Mouse (Mus musculus): ENCODE measurements around the gene Rnasel.
A peak's percentile ranks its signal among the peaks of the same experiment; 100 is the strongest.

Gene Rnasel

DNA sequence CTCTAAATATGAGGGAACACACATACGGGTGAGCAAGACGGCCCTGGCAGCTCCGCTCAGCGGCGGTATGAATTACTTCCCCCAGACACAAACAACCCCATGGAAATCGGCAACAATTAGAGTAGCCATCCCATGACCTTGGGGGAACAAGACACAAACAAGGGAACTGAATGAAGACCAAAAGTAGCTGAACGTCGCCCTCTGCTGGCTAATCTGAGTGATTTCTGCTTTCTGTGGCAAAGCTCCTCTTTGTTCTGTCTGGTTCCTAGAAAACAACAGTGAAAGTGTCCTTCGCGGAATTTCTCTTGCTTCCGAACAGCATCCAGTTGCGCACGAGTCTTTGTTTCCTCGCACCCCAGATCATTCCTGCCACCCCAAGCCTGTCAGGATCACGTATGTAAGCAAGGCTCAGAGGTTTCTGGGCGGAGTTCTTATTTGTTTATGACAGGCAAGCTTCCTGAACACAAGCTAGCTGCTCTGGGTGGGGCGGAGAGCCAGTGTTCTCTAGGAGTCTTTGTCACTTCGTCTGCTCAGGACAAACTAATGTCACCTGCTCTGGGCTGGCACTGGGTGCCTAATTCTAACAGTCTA lies at the start of gene Rnasel:
Gene Rnasel, plus strand, starts transcription at position 216 of the 591 bp plus-strand sequence.
- DNase-seq (ENCODE audit: low spot score): peak; percentile 56

DNA sequence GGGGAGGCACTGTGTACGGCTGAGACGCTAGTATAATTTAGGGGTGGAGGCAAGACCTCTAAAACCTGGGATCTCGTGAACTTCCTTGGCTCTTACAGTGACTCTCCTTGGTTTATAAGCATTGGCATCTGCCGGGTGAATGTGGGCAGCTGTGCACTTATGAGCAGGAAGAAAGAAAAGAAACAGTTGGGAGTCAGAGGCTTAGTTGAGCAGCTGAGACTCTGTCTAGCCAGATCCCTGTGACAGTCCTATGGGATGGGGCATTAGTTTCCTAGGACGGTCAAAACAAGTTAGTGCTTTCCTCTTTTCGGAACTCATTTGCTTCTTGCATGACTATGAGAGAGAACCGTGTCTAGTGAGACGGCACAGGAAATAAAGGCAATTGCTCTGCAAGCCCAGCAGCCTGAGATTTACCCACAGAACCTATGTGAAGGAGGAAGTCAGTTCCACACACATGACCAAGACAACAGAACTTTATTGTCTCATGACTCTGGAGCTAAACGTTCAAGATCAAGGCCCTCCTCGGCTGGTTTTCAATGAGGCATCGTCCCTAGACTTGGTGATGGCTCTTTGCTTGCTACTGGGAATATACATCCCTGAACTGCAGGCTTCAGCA lies 48.7 kb upstream of the Rnasel start:
- DNase-seq (ENCODE audit: low spot score): no peak

DNA sequence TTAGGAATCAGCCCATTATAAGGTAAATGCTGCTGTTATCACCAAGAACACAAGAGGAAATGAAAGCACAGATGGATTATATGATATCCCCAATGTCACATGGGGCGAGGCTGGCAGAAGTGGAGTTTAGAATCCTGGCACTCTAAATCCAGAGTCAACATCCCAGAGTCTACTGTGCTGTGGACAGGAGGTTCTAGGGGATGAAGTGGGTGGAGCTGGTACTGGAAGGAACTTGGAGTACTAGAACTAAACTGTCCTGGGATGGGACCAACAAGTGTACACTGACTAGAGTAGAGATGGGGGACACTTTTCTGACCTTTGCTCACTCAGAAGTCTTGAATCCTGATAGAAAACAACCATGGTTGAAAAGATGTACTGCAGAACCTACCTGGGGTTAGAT lies 47.8 kb upstream of the Rnasel start:
- DNase-seq (ENCODE audit: low spot score): no peak

DNA sequence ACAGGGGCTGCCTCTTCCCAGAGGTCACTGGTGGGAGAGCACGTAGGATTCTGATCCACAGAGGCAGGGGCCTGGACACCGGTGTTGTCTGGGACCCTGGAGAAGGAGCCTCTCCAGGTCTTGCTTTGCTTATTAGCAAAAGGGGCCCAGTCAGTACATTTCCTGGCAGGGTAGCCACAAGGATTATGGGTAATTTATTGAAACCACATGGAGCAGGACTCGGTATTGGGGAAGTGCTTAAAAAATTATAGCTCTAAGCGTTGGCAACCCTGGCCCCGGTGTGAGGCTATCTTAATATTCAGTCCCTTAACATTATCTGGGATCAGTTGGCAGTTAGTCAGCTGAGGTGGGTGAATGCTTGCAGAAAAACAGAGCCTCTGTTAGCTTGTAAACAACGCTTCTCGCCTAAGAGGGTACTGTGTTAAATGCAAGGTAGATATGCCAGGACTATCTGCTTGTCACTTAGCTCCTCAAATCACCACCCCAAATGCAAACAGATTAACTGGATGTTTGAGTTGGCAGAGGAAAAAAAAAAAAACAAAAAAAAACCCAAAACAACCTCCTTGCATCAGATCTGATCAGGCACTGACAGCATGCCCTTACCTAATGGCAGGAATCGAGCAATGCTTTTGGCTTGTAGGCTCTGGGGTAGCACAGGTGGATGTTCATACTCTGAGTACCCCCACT lies 46.9 kb upstream of the Rnasel start:
- no peak for DNase-seq (ENCODE audit: low spot score)

DNA sequence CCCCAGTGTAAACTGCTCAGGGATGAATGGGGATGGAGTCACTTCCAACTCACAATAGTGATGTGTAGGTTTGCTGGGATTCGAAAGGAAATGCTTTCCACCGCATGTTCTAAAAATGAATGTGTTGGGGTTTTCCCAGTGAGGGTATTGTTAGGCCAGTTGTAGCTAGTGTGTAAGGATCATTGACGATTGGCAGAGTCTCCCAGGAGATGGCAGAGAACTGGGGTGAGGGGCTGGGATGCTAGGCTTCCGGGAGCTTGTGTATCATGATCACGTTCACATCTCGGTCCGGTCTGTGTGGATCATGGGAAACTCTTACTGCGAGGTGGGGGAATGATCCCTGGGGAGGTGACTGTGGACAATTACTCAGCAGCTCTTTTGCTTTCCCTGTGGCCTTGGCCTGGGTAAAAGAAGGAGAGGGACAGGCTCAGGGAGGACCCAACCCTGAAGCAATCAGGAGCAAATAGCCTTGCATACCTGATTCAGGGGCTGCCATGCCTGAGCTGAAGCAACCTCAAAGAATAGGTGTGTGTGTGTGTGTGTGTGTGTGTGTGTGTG lies 46.3 kb upstream of the Rnasel start:
- DNase-seq (ENCODE audit: low spot score): no peak

DNA sequence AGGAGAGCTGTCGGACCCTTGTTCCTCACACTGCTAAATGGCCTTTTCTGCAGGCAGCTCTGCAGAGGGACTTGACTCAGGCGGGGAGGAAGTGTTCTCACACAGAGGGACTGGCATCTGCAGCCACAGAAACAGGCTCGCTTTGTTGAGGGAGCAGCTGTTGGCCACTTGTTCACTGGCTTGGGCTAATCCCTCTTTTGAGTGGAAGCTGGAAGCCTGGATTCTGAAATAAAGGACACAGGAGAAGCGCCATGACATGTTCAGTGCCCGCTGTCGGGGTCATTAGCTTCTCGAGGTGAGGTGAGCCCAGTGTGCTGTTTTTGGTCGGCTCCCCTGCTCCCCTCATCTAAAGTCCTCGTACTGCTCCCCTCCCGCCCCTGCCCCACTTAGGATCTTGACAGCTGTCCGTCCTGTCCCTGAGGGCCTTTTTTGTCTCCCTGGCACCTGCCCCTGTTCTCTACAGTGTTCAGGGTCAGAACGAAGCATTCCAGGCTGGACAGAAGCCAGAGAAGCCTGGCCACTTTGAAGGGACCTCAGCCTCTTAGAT lies 45.7 kb upstream of the Rnasel start:
- no peak for DNase-seq (ENCODE audit: low spot score)

DNA sequence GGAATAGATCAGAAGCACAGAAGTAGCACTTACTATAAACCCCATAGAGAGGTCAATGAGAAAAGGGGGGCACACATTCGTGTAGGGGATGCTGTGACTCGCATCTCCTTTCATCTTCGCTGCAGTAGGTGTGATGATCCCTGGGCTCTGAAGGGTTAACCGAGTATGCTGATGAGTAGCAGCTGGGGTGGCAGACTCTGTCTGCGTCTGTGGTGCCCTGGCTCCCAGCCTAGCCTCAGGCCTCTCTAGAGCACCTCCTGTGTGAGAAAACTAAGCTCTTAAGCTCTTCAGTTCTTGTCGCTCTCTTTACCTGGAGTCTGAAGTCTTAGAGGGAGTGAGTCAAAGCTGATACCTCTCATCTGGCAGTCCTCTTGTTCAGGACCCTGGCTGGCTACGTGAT lies 45.1 kb upstream of the Rnasel start:
- DNase-seq (ENCODE audit: low spot score): no peak

DNA sequence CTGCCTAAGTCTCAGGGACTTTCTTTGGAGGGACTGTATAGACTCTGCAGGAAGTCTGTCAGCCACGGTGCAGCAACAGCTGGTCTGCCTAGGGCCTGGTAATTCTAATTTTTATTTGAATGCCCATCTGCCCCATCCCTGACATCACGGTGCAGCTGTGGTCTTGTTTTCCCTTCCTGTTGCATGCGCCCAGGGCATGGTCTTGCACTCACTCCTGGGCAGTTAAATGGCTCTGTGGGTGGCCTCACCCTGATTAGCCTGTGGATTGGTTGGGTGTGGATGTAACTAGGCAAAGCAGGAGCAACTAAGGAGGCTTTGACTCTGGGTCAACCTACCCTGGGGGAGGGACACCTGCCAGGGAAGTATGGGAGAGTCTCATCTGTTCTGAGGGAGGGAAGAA lies 44.2 kb upstream of the Rnasel start:
- no peak for DNase-seq (ENCODE audit: low spot score)

DNA sequence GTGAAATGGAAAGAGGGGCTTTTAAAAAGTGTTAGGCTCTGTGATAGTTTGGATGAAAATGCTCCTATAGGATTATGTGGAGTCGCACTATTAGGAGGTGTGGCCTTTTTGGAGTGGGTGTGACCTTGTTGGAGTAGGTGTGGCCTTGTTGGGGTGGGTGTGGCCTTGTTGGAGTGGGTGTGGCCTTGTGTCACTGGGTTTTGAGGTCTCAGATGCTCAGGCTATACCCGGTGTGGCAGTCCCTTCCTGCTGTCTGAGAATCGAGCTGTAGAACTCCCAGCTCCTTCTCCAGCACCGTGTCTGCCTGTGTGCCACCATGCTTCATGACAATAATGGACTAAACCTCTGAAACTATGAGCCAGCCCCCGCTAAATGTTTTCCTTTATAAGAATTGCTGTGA lies 40.6 kb upstream of the Rnasel start:
- DNase-seq (ENCODE audit: low spot score): no peak

DNA sequence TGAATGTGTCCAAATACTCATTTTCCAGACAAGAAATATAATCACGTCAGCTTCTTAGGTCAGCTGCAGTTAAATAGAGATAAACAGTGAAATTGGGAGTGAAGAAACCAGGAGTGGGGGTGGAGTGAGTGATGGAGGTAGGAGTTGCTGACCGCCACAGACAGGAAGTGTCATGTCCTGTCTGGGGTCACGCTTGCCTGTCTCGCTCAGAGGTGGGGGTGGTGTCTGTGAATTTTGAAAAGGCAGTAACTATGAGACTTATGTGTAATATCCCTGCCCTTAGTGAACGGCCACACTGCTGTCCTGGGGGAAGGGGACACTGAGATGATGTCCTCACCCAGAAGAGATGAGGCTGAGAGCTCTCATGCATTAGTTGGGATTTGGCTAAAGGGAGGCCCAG lies 39.8 kb upstream of the Rnasel start:
- no peak for DNase-seq (ENCODE audit: low spot score)

DNA sequence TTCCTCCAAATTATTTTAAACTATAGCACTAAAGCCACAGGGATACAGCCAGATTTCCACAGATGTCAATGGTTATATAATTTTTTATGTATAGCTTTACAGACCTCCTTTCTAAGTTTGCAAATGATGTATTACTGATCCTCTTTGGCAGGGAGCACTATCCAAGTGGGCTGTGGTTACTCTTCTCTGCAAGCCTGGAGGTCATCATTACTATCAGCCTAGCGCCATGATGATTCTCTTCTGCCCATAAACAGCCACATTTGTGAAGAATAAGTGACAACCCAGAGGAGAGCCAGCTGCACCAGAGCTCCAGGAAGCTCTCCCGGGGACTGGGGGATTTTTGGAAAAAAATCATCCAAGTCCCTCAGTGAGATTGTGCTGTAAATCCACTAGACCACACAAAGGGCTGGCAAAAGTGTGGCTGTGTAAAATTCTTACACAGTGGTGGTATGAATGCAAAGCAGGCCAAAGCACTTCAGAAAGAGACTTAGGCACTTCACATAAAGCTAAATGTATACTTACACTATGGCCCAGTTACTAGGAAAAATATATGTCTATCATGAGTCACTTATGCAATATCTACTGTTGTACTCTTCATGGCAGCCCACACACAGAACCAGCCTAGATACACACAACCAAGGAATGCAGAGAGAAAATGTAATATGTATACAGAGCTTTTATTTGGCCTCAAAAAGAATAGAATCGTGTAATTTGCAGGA lies 37.5 kb upstream of the Rnasel start:
- DNase-seq (ENCODE audit: low spot score): no peak

DNA sequence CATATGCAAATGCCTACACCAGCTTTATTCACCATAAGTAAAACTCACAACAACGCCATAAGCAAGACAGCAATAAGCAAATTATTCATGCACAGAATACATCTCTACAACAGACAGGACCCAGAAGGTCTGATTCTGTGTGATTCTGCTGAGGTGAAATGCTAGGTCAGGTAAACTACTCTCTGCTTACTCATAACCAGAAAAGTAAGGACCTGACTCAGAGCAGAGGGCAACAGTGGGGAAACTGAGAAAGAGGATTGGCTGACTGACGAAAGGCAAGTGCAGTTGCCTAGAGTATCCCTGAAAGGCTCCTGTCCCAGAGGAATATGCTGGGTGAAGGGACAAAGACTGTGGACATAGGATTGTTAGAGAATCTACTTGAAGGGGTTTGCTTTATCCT lies 36.6 kb upstream of the Rnasel start:
- DNase-seq (ENCODE audit: low spot score): no peak

DNA sequence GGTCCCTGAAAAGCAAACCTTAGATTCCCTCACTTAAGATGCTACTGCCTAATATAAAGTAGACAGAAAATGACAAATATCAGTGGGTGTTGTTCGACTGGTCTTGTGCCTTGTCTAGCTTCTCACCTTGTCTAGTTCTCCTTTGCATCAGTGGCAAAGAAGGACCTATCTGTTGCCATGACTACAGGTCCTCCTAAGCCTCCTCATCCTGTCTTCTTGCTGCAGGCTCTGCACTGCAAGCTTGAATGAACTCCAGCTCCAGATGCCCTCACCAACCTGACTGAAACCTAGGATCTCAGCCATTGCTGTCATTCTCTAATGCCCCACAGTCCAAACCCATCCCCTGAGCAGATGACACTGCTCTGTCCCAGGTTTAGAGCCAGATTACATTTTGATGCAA lies 31.2 kb upstream of the Rnasel start:
- no peak for DNase-seq (ENCODE audit: low spot score)

DNA sequence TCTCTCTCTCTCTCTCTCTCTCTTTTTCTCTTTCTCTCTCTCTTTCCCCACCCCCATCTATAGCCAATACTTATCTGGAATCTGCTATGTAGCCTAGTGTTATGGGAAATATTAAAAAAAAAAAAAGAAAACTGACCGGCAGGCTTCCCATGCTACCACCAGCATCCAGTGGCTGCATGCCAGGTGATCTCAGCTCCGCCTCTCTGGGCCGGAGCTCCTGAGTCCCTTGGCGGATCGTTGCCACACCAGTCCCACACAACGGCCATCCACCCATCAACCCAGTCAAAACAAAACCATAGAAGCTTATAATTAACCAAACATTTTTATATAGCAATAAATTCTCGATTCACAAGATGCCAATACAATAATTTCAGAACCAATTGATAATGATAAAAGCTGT lies 28.3 kb upstream of the Rnasel start:
- no peak for DNase-seq (ENCODE audit: low spot score)

DNA sequence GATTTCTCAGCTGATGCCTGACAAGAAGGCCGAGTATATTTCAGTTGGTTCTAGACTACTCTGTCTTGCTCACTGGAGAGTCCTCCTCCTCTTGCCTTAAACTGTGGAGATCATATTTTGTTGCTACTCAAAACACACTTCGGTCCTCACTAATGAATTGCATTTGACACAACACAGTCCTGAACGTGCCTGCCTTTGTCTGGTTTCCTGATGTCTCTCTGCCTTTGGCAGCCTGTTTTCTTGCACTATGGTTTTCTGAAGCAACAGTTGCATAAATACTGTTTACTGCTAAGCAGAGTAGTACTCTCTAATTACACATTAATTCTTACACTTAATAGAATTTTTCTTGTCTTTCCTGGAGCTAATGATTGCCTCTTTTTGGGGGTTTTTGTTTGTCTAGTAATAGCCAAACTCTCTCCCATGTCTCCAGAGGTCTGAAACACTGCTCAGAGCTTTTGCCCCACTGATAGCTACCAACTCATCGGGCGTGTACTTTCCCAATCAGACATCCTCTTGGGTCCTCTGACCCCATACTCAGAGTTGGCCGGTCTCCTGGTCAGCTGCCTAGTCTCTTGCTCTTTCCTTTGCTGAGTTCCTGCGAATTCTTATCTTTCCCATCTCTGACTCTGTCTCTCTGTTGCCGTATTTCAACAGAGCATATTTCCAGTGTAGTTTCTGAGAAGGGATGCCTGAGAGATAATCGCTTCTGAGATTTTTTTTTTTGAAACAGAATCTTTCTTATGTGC lies 27.5 kb upstream of the Rnasel start:
- no peak for DNase-seq (ENCODE audit: low spot score)

DNA sequence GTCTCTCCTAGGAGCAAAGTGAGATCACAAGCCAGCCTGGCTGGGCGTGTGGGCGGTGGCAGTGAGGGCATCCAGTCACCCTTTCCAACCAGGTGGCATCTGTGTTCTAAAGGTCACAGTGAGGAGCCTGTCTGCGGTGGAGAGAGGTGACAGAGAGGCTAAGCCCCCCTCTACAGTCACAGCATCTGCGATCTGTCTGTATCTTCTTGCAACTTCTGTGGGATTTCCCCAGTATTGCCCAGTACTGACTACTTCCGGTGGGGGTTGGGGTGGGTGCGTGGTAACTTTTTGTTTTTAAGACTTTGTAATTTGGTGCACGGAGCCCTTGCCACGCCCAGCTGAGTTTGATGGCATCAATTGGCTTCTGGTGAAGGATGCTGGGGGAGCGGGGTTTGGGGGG lies 25.8 kb upstream of the Rnasel start:
- DNase-seq (ENCODE audit: low spot score): no peak

DNA sequence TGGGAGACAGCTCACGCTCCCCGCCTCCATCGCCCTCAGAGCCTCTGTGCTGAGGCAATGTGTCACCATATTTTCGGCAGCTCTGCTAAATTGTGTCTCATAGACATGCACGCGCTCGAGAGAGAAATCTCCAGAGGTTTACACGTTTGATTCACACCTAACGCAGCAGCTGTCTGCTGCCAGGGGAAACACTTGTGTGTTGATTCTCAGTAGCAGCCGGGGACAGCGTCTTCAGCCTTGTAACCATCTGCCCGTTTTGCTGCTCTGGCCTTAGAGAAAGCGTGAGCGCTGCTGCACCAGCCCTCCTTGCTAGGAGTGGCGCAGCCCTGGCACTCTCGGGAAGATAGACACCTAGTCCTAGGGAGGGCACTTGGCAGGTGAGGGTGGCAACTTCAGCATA lies 22.6 kb upstream of the Rnasel start:
- DNase-seq (ENCODE audit: low spot score): no peak

DNA sequence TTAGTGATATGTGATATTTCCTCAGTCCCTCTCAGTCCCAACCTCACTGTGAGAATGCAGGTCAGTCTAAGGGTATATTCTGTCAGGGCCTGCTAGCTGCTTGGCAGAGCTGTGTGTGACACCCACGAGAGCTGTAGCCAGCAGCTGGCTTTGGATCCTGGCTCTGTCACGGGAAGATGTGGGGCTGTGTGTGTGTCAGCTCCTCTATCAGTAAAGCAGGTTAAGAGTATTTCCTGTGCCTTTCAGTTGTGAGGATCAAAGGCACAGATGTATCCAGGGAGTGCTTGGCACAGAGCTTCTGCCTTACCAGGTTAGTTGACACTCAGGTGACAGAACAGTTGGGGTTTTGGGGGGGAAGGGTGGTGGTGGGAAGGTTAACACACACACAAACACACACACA lies 19.4 kb upstream of the Rnasel start:
- no peak for DNase-seq (ENCODE audit: low spot score)

DNA sequence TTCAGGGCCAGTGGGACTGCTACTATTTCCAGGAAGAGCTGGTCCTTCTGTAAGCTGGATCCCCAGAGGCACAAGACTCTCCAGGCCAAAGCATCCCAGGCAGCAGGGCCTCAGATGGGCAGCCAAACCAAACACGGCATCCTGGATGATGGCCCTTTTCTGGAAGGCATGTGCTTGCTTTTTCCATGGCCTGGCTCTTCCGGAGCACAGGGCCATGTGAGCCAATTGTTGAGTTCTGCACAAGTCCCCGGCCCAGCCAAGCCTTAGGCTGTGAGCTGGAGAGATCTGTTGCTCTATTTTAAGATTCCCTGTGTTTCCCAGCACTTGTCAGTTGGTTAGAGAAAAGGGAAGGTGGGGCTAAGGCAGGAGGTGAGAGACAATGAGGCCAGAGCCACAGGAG lies 18.6 kb upstream of the Rnasel start:
- no peak for DNase-seq (ENCODE audit: low spot score)

DNA sequence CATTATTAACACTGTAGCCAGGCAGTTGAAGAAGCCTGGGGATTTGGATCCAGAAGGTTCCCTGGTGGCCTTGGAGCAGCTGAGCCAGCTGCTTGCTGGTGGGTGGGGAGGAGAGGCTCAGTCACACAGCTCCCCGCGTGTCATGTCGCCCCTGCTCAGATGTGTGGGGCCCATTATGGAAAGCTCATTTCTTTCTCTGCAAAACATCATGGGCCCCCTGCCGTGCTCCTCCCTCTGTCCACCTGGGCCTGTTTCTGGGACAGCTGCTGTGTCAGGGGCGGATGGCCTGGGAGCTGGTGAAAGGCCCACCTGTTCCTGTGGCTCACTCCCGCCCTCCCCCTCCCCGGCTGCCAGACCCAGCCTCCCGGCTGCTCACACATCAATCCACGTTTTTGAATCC lies 16.0 kb upstream of the Rnasel start:
- DNase-seq (ENCODE audit: low spot score): no peak

DNA sequence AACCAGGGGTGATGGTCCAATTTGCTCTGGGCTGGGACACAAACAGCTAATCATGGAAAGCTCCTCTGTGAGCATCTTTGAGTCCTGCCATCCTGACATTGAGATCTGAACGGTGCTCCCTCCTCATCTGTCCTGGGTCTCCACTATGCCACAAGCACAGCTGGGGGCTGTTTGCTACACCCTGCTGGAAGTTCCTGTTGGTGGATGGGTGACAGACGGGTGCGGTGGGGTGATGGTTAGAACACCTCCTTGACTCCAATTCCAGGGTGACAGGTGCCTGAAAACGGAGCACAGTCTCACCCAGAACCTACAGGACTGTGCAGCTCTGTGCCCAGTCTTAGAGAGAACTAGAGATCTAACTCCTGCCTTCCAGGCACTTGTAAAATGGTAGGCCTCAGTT lies 14.4 kb upstream of the Rnasel start:
- no peak for DNase-seq (ENCODE audit: low spot score)

DNA sequence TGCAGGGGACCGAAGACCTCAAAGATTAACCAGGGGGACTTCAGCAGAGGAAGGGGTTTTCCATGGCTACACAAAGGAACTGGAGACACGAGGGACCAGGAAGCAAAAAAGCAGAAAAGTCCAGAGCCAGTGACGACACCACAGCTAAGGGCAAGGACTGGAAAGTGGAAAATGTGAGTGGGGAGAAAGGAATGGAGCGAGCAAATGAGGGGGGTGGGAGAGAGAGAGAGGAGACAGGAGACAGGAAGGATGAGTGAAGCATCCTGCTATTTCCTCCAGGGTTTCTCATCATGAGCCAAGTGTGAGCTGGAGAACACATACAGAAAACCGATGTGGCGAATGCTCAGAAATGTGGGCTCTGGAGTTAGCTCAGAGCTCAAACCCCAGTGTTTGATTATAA lies 13.1 kb upstream of the Rnasel start:
- DNase-seq (ENCODE audit: low spot score): no peak

Data from ovary, postnatal 14 days (tissue).